Mouse (Mus musculus): ENCODE data around the gene Fam71f1. TPM values are rescaled to one million over a fixed set of nuclear protein-coding genes. Genes with fewer than 3 reads are reported as not detected.

Gene Fam71f1
- polyA plus RNA-seq, 1 experiment from 2014 or later = not detected

DNA sequence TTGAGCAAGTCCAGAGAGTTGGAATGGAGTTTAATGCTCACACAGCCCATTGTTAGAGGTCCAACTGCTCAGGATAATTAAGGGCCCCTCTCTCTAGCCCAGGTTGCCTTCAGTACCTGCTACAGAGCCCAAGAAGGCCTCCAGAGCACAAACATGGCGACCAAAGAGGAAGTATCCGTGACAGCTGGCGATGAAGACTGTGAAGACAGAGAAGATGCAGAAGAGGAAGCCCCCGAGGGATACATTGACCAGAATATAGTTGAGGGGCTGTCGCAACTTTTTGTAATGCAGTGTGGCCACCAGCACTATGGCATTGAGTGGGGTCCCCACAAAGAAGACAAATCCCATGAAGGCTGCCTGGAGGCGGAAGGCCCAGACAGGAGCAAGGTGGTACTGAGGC, 61.0 kb downstream of the Fam71f1 start:
- Histone ChIP-seq H3K4me2 (replicated peaks) (no peak overlapping the region), H3K4me1 (replicated peaks) (no peaks in the 10 kb centered on the region), H3K4me3 (replicated peaks) (no peak overlapping the region), H3K27me3 (replicated peaks) (no peaks in the 10 kb centered on the region), H3K36me3 (peaks cover 7% of the 10 kb centered on the region), H3K9ac (no peak overlapping the region), H3K9me3 (no peaks in the 10 kb centered on the region), H3K27ac (no peak overlapping the region)
- no peak for ATAC-seq
- 91% methylated on average over 6 of the region's 6 CpGs for WGBS

DNA sequence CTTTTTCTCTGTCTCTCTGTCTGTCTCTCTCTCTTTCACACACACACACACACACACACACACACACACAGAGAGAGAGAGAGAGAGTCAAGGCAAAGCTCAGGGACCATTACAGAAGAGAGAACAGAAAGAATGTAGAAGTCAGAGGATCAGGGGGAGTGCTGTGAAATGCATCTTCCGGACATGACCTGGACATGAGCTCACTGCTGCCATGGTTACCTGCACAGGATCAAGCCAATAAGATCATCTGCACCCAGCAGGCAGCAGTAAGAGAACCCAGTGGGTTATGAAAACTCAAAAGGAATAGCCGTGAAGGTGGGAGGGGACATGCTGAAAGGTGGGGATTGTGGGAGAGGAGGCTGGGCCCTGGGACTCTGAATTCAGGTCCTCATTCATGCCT, 63.5 kb downstream of the Fam71f1 start:
- Histone ChIP-seq H3K9me3 (no peaks in the 10 kb centered on the region), H3K9ac (no peak overlapping the region), H3K4me2 (replicated peaks) (no peak overlapping the region), H3K36me3 (no peaks in the 10 kb centered on the region; the same call in 1 of the 2 replicates), H3K4me1 (replicated peaks) (0 out of 2 replicates have a peak, but pooled peaks cover under 1% of the 10 kb centered on the region), H3K27me3 (replicated peaks) (no peaks in the 10 kb centered on the region), H3K4me3 (replicated peaks) (no peak overlapping the region), H3K27ac (no peak overlapping the region)
- no peak for ATAC-seq
- WGBS = 53% methylated on average over 2 of the region's 2 CpGs

Other genes with a start within 250 kb of the Fam71f1 start
- 24.9 and 28.4 TPM in 2 replicates for gene Rbm28, start 154.1 kb upstream of the Fam71f1 start, polyA plus RNA-seq (2015; fragmentation: Nextera tagmentation; extraction: Ambion mirVana)
- gene Prrt4, start 139.6 kb upstream of the Fam71f1 start, polyA plus RNA-seq (2015; fragmentation: Nextera tagmentation; extraction: Ambion mirVana) = 0.40 and 0.50 TPM in 2 replicates
- 44.7 and 44.8 TPM in 2 replicates for gene Impdh1, start 102.8 kb upstream of the Fam71f1 start, polyA plus RNA-seq (2015; fragmentation: Nextera tagmentation; extraction: Ambion mirVana)
- 32.4 and 34.6 TPM in 2 replicates for gene Hilpda, start 46.7 kb upstream of the Fam71f1 start, polyA plus RNA-seq (2015; fragmentation: Nextera tagmentation; extraction: Ambion mirVana)
- gene Fam71f2, start 39.5 kb upstream of the Fam71f1 start, polyA plus RNA-seq (2015; fragmentation: Nextera tagmentation; extraction: Ambion mirVana) = 0.24 and 0.39 TPM in 2 replicates
- 289 and 306 TPM in 2 replicates for gene Calu, start 28.9 kb downstream of the Fam71f1 start, polyA plus RNA-seq (2015; fragmentation: Nextera tagmentation; extraction: Ambion mirVana)
- gene Opn1sw, start 69.3 kb downstream of the Fam71f1 start, polyA plus RNA-seq (2015; fragmentation: Nextera tagmentation; extraction: Ambion mirVana) = 0.29 and 0.53 TPM in 2 replicates
- 7.4 and 7.7 TPM in 2 replicates for gene Ccdc136, start 77.2 kb downstream of the Fam71f1 start, polyA plus RNA-seq (2015; fragmentation: Nextera tagmentation; extraction: Ambion mirVana)
- gene Flnc, start 114.1 kb downstream of the Fam71f1 start, polyA plus RNA-seq (2015; fragmentation: Nextera tagmentation; extraction: Ambion mirVana) = 9.7 and 10.1 TPM in 2 replicates
- gene Atp6v1f, start 148.6 kb downstream of the Fam71f1 start, polyA plus RNA-seq (2015; fragmentation: Nextera tagmentation; extraction: Ambion mirVana) = 294 and 331 TPM in 2 replicates
- gene Atp6v1fnb, start 152.3 kb downstream of the Fam71f1 start, polyA plus RNA-seq (2015; fragmentation: Nextera tagmentation; extraction: Ambion mirVana) = 0.24 TPM in 1 of 2 replicates, not detected in the other
- 13.7 and 15.5 TPM in 2 replicates for gene Kcp, start 188.8 kb downstream of the Fam71f1 start, polyA plus RNA-seq (2015; fragmentation: Nextera tagmentation; extraction: Ambion mirVana)
- gene Irf5, start 207.5 kb downstream of the Fam71f1 start, polyA plus RNA-seq (2015; fragmentation: Nextera tagmentation; extraction: Ambion mirVana) = 6.7 and 7.1 TPM in 2 replicates

All from intestine, embryonic 15.5 days (tissue).